Mouse (Mus musculus) stomach, embryonic 16.5 days (tissue): ENCODE data around the gene Cntnap2. TPM values are rescaled to one million over a fixed set of nuclear protein-coding genes. Genes with fewer than 3 reads are reported as not detected.
A peak's percentile ranks its signal among the peaks of the same experiment; 100 is the strongest.

ENCODE experiments used
- ATAC-seq: fragments of 200-750 bp; cut with Nextera tagmentation; 2 replicates; pipeline ENCODE4 v1.8.0; 2017; ENCODE audit warnings: moderate number of reproducible peaks, moderate TSS enrichment; ENCODE audit not compliant: insufficient read depth, low FRiP score
- H3K27ac ChIP-seq: fragments of 300-500 bp; sonication (generic); 2 replicates; pipeline ENCODE4 v1.5.1; 2014; ENCODE audit warnings: low read length
- H3K27me3 ChIP-seq: fragments of 300-500 bp; sonication (generic); 2 replicates; pipeline ENCODE4 v1.6.1; 2014; ENCODE audit warnings: low read length, control low read depth, mixed read lengths; ENCODE audit not compliant: control insufficient read depth, insufficient read depth
- H3K36me3 ChIP-seq: fragments of 300-500 bp; sonication (generic); 2 replicates; pipeline ENCODE4 v1.6.1; 2014; ENCODE audit warnings: low read length; ENCODE audit not compliant: control insufficient read depth, insufficient read depth
- H3K4me1 ChIP-seq: fragments of 300-500 bp; sonication (generic); 2 replicates; pipeline ENCODE4 v1.6.1; 2014; ENCODE audit warnings: low read length, control low read depth, mixed read lengths; ENCODE audit not compliant: control insufficient read depth, insufficient read depth
- H3K4me2 ChIP-seq: fragments of 300-500 bp; sonication (generic); 2 replicates; pipeline ENCODE4 v1.6.1; 2014; ENCODE audit warnings: low read depth, low read length, mixed read lengths
- H3K4me3 ChIP-seq: fragments of 300-500 bp; sonication (generic); replicated peaks from 2 replicates; pipeline ENCODE4 v1.5.1; 2014; ENCODE audit warnings: mild to moderate bottlenecking, low read length
- H3K9ac ChIP-seq: fragments of 300-500 bp; sonication (generic); 2 replicates; pipeline ENCODE4 v1.6.1; 2014; ENCODE audit warnings: low read length
- H3K9me3 ChIP-seq: fragments of 300-500 bp; sonication (generic); replicated peaks from 2 replicates; pipeline ENCODE4 v1.6.1; 2016; ENCODE audit warnings: low read length, control low read depth; ENCODE audit not compliant: control insufficient read depth
- WGBS: fragments of 180-500 bp; shearing (Covaris S2); extraction: QIAGEN DNeasy Blood & Tissue Kit; methylation state at CpG from one replicate; pipeline ENCODE4 v1.1.7; 2014; 5-methylcytosine and 5-hydroxymethylcytosine counted together
- polyA plus RNA-seq: library from polyadenylated mRNA; unstranded; fragments of >200 nt; fragmentation: Nextera tagmentation; extraction: Ambion mirVana; gene quantifications from 2 replicates; pipeline ENCODE4 v1.2.1, GENCODE M21; 2015

Cntnap2 gene
- polyA plus RNA-seq, 1 experiment from 2014 or later = 2.1 TPM

DNA sequence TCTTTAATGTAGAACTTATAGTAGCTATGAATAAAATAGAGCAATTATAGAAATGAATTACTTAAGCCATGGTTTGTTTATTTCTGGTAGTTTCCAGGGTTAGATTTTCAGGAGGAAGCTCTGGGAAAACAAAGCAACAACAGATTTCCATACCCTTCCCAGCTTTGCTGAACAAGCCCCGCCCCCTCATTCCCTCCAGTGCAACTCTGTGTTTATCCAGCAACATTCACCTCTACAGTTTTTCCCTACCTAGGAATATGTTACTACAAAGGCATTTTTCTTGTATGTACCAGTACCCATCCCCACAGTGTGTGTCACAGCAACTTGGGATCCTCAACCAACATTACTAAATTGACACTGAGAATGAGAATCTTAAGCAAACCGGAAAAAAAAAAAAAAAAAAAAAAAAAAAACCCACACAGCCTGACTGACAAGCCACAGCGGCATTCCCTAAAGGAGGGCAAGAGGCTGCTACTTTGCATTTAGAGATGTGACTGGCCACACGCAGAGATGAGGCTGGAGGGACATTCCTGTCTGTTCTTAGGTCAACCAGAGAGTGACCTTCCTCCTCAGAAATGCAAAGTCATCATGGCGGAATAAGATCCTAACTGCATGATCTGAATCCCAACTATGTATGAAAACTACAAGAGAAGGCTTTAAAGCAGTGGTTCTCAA lies 2260.3 kb downstream of the Cntnap2 start:
- Histone ChIP-seq H3K4me3 (no peak overlapping the region), H3K4me1 (peaks cover 6% of the 10 kb centered on the region; the same call in 1 of the 2 replicates), H3K4me2 (no peak overlapping the region), H3K36me3 (no peaks in the 10 kb centered on the region), H3K9ac (no peak overlapping the region), H3K27me3 (no peaks in the 10 kb centered on the region), H3K9me3 (no peaks in the 10 kb centered on the region), H3K27ac (no peak overlapping the region)
- WGBS = 27% methylated on average over 5 of the region's 5 CpGs
- no peak for ATAC-seq

DNA sequence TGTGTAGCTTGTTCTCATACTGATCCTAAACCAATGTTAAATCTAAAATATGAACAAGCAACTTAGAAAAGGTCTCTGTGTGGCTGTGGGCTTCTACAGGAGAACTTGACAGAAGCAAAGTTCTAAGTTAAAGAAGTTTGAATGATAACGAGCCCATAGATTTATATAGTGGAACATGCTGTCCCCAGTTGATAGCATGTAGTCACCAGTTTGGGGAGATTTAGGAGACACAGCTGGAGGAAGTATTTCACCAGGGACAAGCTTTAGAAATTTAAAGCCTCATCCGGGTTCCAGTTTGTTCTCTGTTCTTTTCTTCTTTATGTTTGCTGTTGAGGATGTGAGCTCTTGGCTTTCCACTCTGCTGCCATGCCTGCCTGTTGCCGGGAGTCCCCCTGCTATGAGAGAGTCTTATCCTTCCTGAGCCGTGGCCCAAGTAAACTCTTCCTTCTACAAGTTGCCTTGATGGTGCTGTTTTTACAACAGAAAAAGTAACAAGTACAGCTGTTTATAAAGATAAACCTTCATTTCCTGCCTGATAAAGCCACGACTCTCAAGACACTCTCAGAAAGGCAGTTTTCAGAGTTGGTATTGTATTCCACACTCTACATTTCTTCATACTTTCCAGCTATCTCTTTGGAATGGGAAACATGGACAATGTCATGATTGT lies 2264.1 kb downstream of the Cntnap2 start:
- H3K4me2 ChIP-seq = no peak overlapping the region
- 40% methylated on average over 5 of the region's 5 CpGs for WGBS
- H3K4me3 ChIP-seq = no peak overlapping the region

DNA sequence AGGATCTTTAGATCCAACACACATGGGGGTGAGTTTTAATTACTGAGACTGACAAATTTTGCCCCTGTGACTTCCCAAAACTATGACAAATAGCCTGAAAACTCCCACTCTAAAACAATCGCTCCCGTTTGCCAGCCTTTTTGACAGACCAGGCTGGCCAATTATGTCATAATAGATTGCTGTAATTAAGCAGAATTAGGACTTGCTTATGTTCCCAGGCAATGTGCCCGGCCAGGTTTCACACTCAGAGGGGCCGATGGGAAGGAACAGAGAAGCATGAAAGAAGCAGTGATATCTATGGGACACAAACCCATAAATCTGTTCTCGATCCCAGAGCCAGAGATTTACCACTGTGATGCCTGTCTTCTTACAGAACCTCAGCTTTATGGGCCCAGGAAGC lies 2264.7 kb downstream of the Cntnap2 start:
- Histone ChIP-seq H3K4me3 (no peak overlapping the region), H3K36me3 (no peaks in the 10 kb centered on the region), H3K27ac (no peak overlapping the region), H3K9me3 (no peaks in the 10 kb centered on the region), H3K9ac (no peak overlapping the region), H3K4me1 (no peaks in the 10 kb centered on the region; the same call in 1 of the 2 replicates), H3K27me3 (no peaks in the 10 kb centered on the region), H3K4me2 (no peak overlapping the region)
- ATAC-seq = no peak
- WGBS = 53% methylated on average over 5 of the region's 5 CpGs

More for the DNA sequence above, 2264.1 kb downstream of the Cntnap2 start:
- Histone ChIP-seq H3K27ac (no peak overlapping the region), H3K36me3 (no peaks in the 10 kb centered on the region), H3K9me3 (no peaks in the 10 kb centered on the region), H3K9ac (no peak overlapping the region), H3K4me1 (peaks cover 2% of the 10 kb centered on the region; the same call in 1 of the 2 replicates), H3K27me3 (no peaks in the 10 kb centered on the region)
- no peak for ATAC-seq

- ATAC-seq = peak; percentile 50; the same call in 1 of the 2 replicates
- H3K4me3 ChIP-seq = no peak overlapping the region
- H3K36me3 ChIP-seq = no peaks in the 10 kb centered on the region
- H3K9ac ChIP-seq = no peak overlapping the region
- no peaks in the 10 kb centered on the region for H3K4me1 ChIP-seq
- H3K9me3 ChIP-seq = no peaks in the 10 kb centered on the region
- no peak overlapping the region for H3K4me2 ChIP-seq
- H3K27ac ChIP-seq = no peak overlapping the region
- H3K27me3 ChIP-seq = no peaks in the 10 kb centered on the region
- 70% methylated on average over 3 of the region's 3 CpGs for WGBS
Measured at GRCm38 (mm10) chr6:47328281-47328680, 2269.1 kb downstream of the Cntnap2 start.

- Histone ChIP-seq H3K4me2 (no peak overlapping the region), H3K9me3 (no peaks in the 10 kb centered on the region), H3K27ac (no peak overlapping the region), H3K4me3 (no peak overlapping the region), H3K9ac (no peak overlapping the region), H3K36me3 (no peaks in the 10 kb centered on the region), H3K4me1 (no peaks in the 10 kb centered on the region), H3K27me3 (no peaks in the 10 kb centered on the region)
- 16% methylated on average over 4 of the region's 4 CpGs for WGBS
- peak; percentile 64; the same call in 1 of the 2 replicates for ATAC-seq
Measured at GRCm38 (mm10) chr6:47329212-47329611, 2270.1 kb downstream of the Cntnap2 start.

DNA sequence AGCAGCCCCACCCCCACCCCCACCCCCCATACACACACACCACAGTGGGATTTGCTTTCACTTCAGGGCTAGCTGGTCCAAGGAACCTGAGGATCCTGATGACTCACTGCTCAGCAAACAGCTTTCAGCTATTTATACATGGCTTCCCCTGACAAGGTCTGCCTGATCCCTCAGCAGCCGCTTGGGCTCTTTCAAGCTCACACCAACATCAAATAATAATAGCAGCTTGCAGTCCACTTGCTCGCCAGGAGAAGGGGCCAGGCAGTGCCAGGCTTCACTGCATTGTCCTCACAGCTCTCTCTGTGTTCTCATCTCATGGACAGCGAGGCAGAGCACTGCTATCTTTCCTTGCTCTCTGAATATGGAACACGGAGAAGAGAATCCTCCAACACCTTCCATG lies 2273.9 kb downstream of the Cntnap2 start:
- ATAC-seq = peak; percentile 87
- H3K4me2 ChIP-seq = no peak overlapping the region
- no peaks in the 10 kb centered on the region for H3K9me3 ChIP-seq
- H3K9ac ChIP-seq = 0 out of 2 replicates have a peak overlapping the region, but pooled peaks have one; percentile 6
- H3K4me1 ChIP-seq = no peaks in the 10 kb centered on the region
- H3K27ac ChIP-seq = no peak overlapping the region
- no peaks in the 10 kb centered on the region for H3K36me3 ChIP-seq
- H3K27me3 ChIP-seq = no peaks in the 10 kb centered on the region
- no peak overlapping the region for H3K4me3 ChIP-seq
- 46% methylated on average over 4 of the region's 4 CpGs for WGBS

DNA sequence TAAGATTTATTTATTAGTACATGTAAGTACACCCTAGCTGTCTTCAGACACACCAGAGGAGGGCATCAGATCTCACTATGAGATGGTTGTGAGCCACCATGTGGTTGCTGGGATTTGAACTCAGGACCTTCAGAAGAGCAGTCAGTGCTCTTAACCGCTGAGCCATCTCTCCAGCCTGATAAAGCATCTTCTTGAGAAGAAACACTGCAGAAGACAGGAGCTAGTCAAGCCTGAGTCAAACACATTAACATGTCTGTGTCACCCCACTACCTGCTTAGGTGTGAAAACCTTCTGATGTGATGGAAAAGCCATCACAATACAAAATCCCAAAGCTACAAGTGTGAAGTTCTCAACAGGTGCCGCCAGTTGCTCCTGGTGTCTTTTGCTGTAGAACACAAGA lies 2275.2 kb downstream of the Cntnap2 start:
- Histone ChIP-seq H3K36me3 (no peaks in the 10 kb centered on the region), H3K9me3 (no peaks in the 10 kb centered on the region), H3K27ac (no peak overlapping the region), H3K4me2 (no peak overlapping the region), H3K4me3 (no peak overlapping the region), H3K9ac (no peak overlapping the region), H3K4me1 (no peaks in the 10 kb centered on the region), H3K27me3 (no peaks in the 10 kb centered on the region)
- no peak for ATAC-seq
- 91% methylated on average over 2 of the region's 2 CpGs for WGBS

- Histone ChIP-seq H3K4me2 (no peak overlapping the region), H3K36me3 (no peaks in the 10 kb centered on the region), H3K4me1 (no peaks in the 10 kb centered on the region), H3K27me3 (no peaks in the 10 kb centered on the region), H3K27ac (no peak overlapping the region), H3K4me3 (no peak overlapping the region), H3K9ac (no peak overlapping the region), H3K9me3 (no peaks in the 10 kb centered on the region)
- no peak for ATAC-seq
- WGBS = 67% methylated on average over 4 of the region's 4 CpGs
Measured at GRCm38 (mm10) chr6:47337300-47337699, 2278.1 kb downstream of the Cntnap2 start.

GRCm38 (mm10) chr6:47338113-47338512 lies 2279.0 kb downstream of the Cntnap2 start:
- Histone ChIP-seq H3K27me3 (no peaks in the 10 kb centered on the region), H3K9me3 (no peaks in the 10 kb centered on the region), H3K4me1 (no peaks in the 10 kb centered on the region), H3K9ac (no peak overlapping the region), H3K27ac (no peak overlapping the region), H3K4me2 (no peak overlapping the region), H3K4me3 (no peak overlapping the region), H3K36me3 (no peaks in the 10 kb centered on the region)
- ATAC-seq = no peak
- 47% methylated on average over 6 of the region's 6 CpGs for WGBS
